Mouse (Mus musculus) midbrain, embryonic 11.5 days (tissue): Measurements from ENCODE around the gene Snapc1. TPM values are rescaled to one million over a fixed set of nuclear protein-coding genes. Genes with fewer than 3 reads are reported as not detected.

Experiments
- ATAC-seq: fragments of 200-750 bp; cut with Nextera tagmentation; 2 replicates; pipeline ENCODE4 v1.8.0; 2017; ENCODE audit warnings: moderate TSS enrichment, moderate library complexity; ENCODE audit not compliant: low FRiP score
- DNase-seq: peaks from one replicate; pipeline ENCODE4 v3.0.0; 2015; ENCODE audit warnings: low spot score; ENCODE audit errors: missing footprints
- H3K27ac ChIP-seq: fragments of 300-500 bp; sonication (generic); 2 replicates; pipeline ENCODE4 v1.5.1; 2014; ENCODE audit warnings: low read depth, low read length
- H3K27me3 ChIP-seq: fragments of 300-500 bp; sonication (generic); 2 replicates; pipeline ENCODE4 v1.6.1; 2014; ENCODE audit warnings: mild to moderate bottlenecking, low read length, moderate library complexity, mixed read lengths; ENCODE audit not compliant: control insufficient read depth, insufficient read depth
- H3K36me3 ChIP-seq: fragments of 300-500 bp; sonication (generic); 2 replicates; pipeline ENCODE4 v1.6.1; 2014; ENCODE audit warnings: mild to moderate bottlenecking, low read length, moderate library complexity, mixed read lengths; ENCODE audit not compliant: control insufficient read depth, insufficient read depth
- H3K4me1 ChIP-seq: fragments of 300-500 bp; sonication (generic); 2 replicates; pipeline ENCODE4 v1.6.1; 2014; ENCODE audit warnings: low read length; ENCODE audit not compliant: control insufficient read depth, insufficient read depth
- H3K4me2 ChIP-seq: fragments of 300-500 bp; sonication (generic); 2 replicates; pipeline ENCODE4 v1.6.1; 2014; ENCODE audit warnings: mild to moderate bottlenecking, moderate library complexity
- H3K4me3 ChIP-seq: fragments of 300-500 bp; sonication (generic); 2 replicates; pipeline ENCODE4 v1.5.1; 2014; ENCODE audit warnings: low read depth, low read length
- H3K9ac ChIP-seq: fragments of 300-500 bp; sonication (generic); 2 replicates; pipeline ENCODE4 v1.6.1; 2014; ENCODE audit warnings: low read length
- H3K9me3 ChIP-seq: fragments of 300-500 bp; sonication (generic); 2 replicates; pipeline ENCODE4 v1.6.1; 2016; ENCODE audit warnings: low read length; ENCODE audit not compliant: control insufficient read depth
- WGBS: fragments of 180-500 bp; shearing (Covaris S2); extraction: QIAGEN DNeasy Blood & Tissue Kit; methylation state at CpG from one replicate; pipeline ENCODE4 v1.1.7; 2014; 5-methylcytosine and 5-hydroxymethylcytosine counted together
- polyA plus RNA-seq: library from polyadenylated mRNA; unstranded; fragments of >200 nt; fragmentation: Nextera tagmentation; extraction: Ambion mirVana; gene quantifications from 2 replicates; pipeline ENCODE4 v1.2.1, GENCODE M21; 2014

Gene Snapc1
- polyA plus RNA-seq, 1 experiment from 2014 or later: 23.1 TPM

- H3K4me1 ChIP-seq: no peaks in the 10 kb centered on the region
- no peak overlapping the region for H3K27ac ChIP-seq
- H3K36me3 ChIP-seq: peaks cover 7% of the 10 kb centered on the region; the same call in 1 of the 2 replicates
- DNase-seq (no peak), ATAC-seq (no peak)
- no peaks in the 10 kb centered on the region for H3K27me3 ChIP-seq
- no peaks in the 10 kb centered on the region for H3K9me3 ChIP-seq
- 93% methylated on average over 5 of the region's 5 CpGs for WGBS
- no peak overlapping the region for H3K4me2 ChIP-seq
- H3K9ac ChIP-seq: no peak overlapping the region
- no peak overlapping the region for H3K4me3 ChIP-seq
Observed at GRCm38 (mm10) chr12:73979667-73980066, 15.4 kb downstream of the Snapc1 start.

DNA sequence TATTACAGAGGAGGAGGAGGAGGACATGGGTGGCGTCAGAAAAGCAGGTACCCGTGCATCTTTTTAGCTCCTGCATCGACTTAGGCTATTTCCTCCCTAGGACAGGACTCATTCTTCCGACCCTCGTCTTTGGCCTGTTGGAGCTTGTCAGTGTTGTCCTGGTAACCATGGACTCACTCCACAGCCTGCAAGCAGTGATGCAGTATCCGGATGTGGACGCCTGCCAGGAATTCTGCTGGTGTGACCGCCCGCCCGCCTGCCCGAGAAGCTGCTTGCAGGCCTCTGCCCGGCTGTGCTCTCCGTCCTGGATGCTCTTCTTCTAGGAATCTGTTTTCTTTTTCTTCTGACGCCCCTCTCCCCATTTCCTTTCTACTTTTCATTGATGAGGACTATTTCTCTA is 18.3 kb downstream of the Snapc1 start:
- H3K4me1 ChIP-seq: no peaks in the 10 kb centered on the region
- ATAC-seq (no peak), DNase-seq (no peak)
- 80% methylated on average over 14 of the region's 14 CpGs for WGBS
- no peak overlapping the region for H3K9ac ChIP-seq
- no peak overlapping the region for H3K4me3 ChIP-seq
- no peaks in the 10 kb centered on the region for H3K27me3 ChIP-seq
- no peaks in the 10 kb centered on the region for H3K9me3 ChIP-seq
- no peak overlapping the region for H3K27ac ChIP-seq
- H3K36me3 ChIP-seq: peaks cover 13% of the 10 kb centered on the region; the same call in 1 of the 2 replicates
- H3K4me2 ChIP-seq: no peak overlapping the region

- no peak overlapping the region for H3K4me2 ChIP-seq
- H3K4me3 ChIP-seq: no peak overlapping the region
- no peak for ATAC-seq
- no peak for DNase-seq
- H3K9ac ChIP-seq: no peak overlapping the region
- no peaks in the 10 kb centered on the region for H3K9me3 ChIP-seq
- 87% methylated on average over 7 of the region's 7 CpGs for WGBS
- H3K4me1 ChIP-seq: no peaks in the 10 kb centered on the region
- no peak overlapping the region for H3K27ac ChIP-seq
- H3K27me3 ChIP-seq: no peaks in the 10 kb centered on the region
- peaks cover 8% of the 10 kb centered on the region; the same call in 1 of the 2 replicates for H3K36me3 ChIP-seq
Observed at GRCm38 (mm10) chr12:73986299-73986698, 22.0 kb downstream of the Snapc1 start.

DNA sequence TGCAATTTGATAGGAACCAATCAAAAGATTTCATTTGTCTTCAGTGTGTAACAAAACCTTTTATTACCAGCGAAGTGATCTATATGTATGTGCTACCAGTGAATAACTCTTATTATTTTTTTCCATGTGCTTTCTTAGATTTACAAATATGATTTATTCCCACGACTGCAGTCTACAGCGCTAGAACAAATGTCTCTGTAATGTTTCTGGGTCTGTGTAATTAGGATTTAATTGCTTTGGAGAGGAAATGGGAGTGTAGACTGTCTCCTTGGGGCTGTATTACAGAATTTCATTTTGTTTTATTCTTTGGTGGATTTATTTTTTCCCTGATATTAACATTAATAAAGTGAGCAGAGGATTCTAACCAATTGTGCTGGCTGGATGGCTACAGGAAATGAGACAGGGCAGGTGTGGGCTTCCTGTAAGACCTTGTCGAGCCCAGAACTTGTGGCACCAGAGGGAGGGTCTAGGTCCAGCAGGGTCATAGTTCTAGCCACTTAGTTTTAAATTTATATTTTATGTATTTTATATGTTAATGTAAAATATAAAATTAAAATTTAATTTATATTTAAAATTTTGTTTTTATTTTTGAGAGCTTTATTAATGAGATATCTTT is 24.2 kb downstream of the Snapc1 start:
- 93% methylated on average over 4 of the region's 4 CpGs for WGBS
- no peak for ATAC-seq
- H3K9me3 ChIP-seq: no peaks in the 10 kb centered on the region
- no peak overlapping the region for H3K9ac ChIP-seq
- H3K27me3 ChIP-seq: no peaks in the 10 kb centered on the region
- no peak for DNase-seq
- H3K36me3 ChIP-seq: peaks cover 5% of the 10 kb centered on the region; the same call in 1 of the 2 replicates
- no peaks in the 10 kb centered on the region for H3K4me1 ChIP-seq
- H3K4me2 ChIP-seq: no peak overlapping the region
- no peak overlapping the region for H3K27ac ChIP-seq
- H3K4me3 ChIP-seq: no peak overlapping the region

GRCm38 (mm10) chr12:73989594-73989993 is 25.3 kb downstream of the Snapc1 start:
- Histone ChIP-seq H3K27ac (no peak overlapping the region), H3K4me2 (no peak overlapping the region), H3K9me3 (no peaks in the 10 kb centered on the region), H3K27me3 (no peaks in the 10 kb centered on the region), H3K4me1 (no peaks in the 10 kb centered on the region), H3K4me3 (no peak overlapping the region), H3K36me3 (peaks cover 5% of the 10 kb centered on the region; the same call in 1 of the 2 replicates), H3K9ac (no peak overlapping the region)
- DNase-seq: no peak
- no peak for ATAC-seq

GRCm38 (mm10) chr12:73996906-73997296 is 32.6 kb downstream of the Snapc1 start:
- no peak for DNase-seq
- Histone ChIP-seq H3K9me3 (no peaks in the 10 kb centered on the region), H3K4me3 (no peak overlapping the region), H3K4me2 (peak overlapping the region; percentile 88), H3K9ac (peak overlapping the region; percentile 81), H3K36me3 (no peaks in the 10 kb centered on the region), H3K4me1 (peaks cover 6% of the 10 kb centered on the region), H3K27me3 (peaks cover 8% of the 10 kb centered on the region), H3K27ac (no peak overlapping the region)
- 60% methylated on average over 12 of the region's 12 CpGs for WGBS
- ATAC-seq: peak; percentile 9; the same call in 1 of the 2 replicates

DNA sequence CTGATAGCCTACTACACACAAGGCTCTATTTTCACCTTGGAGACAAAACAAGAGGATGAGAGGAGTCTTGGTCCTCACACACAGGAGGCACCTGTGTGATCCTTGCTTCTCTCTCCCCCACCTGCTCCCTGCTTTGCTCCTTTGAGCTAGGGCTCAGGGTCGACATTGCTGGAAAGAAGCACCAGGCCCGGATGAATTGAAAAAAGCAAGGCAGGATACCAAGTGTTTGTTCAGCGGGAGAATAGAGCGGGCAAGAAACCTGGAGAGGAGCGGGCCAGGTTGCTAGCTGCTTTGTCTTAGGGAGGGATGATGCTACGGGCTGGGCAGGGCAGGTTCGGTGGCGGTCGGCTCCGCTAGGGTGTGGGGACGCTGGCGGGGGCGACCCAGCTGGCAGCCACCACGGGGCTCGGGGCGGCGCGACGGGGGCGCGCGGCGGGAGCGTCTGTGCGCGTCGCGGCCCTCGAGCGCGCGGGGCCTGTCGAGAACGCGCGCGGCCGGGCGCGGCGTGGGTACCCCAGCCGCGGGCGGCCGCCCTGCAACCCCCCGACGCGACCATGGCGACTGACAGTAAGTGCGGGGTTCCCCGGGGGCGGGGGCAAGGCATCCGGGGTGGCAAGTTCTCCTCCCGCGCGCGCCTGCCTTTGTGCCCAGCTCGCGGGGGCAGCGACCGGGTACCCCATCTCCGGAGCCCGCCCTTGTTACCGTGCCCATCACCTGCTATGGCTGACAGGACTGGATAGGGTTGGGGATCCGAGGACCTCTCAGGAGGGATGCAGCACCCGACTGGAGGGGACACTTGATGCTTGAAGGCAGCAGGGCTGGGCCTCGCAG is 33.2 kb downstream of the Snapc1 start, which contains the start of gene Syt16:
Gene Syt16, plus strand, starts transcription at position 365 of the 831 bp plus-strand sequence.
- no peaks in the 10 kb centered on the region for H3K9me3 ChIP-seq
- DNase-seq (peak; percentile 90), ATAC-seq (peak; percentile 76)
- no peaks in the 10 kb centered on the region for H3K36me3 ChIP-seq
- H3K4me2 ChIP-seq: peak within 1 kb of the TSS; percentile 88
- peaks cover 8% of the 10 kb centered on the region for H3K27me3 ChIP-seq
- H3K9ac ChIP-seq: peak within 1 kb of the TSS; percentile 81
- H3K4me1 ChIP-seq: peaks cover 6% of the 10 kb centered on the region
- no peak within 1 kb of the TSS for H3K27ac ChIP-seq
- 2% methylated on average over 65 of the region's 67 CpGs for WGBS
- H3K4me3 ChIP-seq: peak within 1 kb of the TSS; percentile 64

DNA sequence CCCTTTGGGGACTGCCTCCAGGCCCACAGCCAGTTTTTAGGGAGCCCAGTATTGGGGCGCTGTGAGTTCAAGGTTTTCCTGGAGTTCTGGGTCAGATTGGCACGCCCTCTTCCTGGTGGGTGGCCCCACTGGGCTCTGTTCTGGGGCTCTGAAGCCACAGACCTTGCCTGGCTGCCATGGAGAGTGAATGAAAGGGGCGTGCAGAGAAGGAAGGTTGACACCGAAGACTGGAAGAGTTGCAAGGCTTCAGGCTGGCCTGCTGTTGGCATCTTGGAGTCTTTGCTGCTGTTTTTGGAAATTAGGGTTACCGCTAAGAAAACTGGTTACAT is 33.8 kb downstream of the Snapc1 start:
- peaks cover 6% of the 10 kb centered on the region for H3K4me1 ChIP-seq
- H3K4me3 ChIP-seq: peak overlapping the region; percentile 64
- DNase-seq: peak; percentile 92
- no peaks in the 10 kb centered on the region for H3K9me3 ChIP-seq
- 34% methylated on average over 5 of the region's 5 CpGs for WGBS
- peak; percentile 60; the same call in 1 of the 2 replicates for ATAC-seq
- peak overlapping the region; percentile 81 for H3K9ac ChIP-seq
- no peak overlapping the region for H3K27ac ChIP-seq
- H3K27me3 ChIP-seq: peaks cover 8% of the 10 kb centered on the region
- H3K36me3 ChIP-seq: no peaks in the 10 kb centered on the region
- peak overlapping the region; percentile 88 for H3K4me2 ChIP-seq

DNA sequence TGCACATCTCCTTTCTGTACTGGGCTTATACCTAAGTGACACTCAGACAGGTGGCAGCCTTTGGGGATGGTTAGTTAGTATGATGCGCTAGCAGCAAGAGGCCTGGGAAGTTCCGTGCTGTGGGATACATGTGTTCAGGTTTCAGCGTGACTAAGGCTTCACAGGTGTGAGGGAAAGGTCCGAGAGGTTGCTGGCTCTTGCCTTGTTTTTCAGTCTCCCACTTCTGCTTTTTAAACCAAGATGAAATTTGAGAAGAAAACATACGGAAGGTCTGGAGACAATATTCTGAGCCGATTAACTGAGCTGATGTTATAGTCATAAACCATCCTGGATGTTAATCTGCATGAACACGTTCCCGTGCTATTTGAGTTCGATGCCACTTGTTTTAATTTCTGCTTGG is 38.2 kb downstream of the Snapc1 start:
- WGBS: 92% methylated on average over 9 of the region's 9 CpGs
- H3K4me2 ChIP-seq: no peak overlapping the region

More for the DNA sequence above, 38.2 kb downstream of the Snapc1 start:
- H3K27me3 ChIP-seq: peaks cover 4% of the 10 kb centered on the region; the same call in 1 of the 2 replicates
- no peaks in the 10 kb centered on the region for H3K9me3 ChIP-seq
- no peak overlapping the region for H3K4me3 ChIP-seq
- H3K27ac ChIP-seq: no peak overlapping the region
- DNase-seq (no peak), ATAC-seq (no peak)
- no peak overlapping the region for H3K9ac ChIP-seq
- H3K4me1 ChIP-seq: peaks cover 4% of the 10 kb centered on the region
- H3K36me3 ChIP-seq: no peaks in the 10 kb centered on the region
